Mouse (Mus musculus) v-Abl transformed pro-B cells (cell line): ENCODE results near the gene Abl1.

Experiments
- in situ Hi-C, 2 experiments: fragments of 400-800 bp; cut with MboI; formaldehyde crosslinking; loops; one replicate each; pipeline ENCODE4 v1.15.1; 2025; ENCODE audit not compliant: unreplicated experiment in 2 of 2

The Abl1 gene

DNA sequence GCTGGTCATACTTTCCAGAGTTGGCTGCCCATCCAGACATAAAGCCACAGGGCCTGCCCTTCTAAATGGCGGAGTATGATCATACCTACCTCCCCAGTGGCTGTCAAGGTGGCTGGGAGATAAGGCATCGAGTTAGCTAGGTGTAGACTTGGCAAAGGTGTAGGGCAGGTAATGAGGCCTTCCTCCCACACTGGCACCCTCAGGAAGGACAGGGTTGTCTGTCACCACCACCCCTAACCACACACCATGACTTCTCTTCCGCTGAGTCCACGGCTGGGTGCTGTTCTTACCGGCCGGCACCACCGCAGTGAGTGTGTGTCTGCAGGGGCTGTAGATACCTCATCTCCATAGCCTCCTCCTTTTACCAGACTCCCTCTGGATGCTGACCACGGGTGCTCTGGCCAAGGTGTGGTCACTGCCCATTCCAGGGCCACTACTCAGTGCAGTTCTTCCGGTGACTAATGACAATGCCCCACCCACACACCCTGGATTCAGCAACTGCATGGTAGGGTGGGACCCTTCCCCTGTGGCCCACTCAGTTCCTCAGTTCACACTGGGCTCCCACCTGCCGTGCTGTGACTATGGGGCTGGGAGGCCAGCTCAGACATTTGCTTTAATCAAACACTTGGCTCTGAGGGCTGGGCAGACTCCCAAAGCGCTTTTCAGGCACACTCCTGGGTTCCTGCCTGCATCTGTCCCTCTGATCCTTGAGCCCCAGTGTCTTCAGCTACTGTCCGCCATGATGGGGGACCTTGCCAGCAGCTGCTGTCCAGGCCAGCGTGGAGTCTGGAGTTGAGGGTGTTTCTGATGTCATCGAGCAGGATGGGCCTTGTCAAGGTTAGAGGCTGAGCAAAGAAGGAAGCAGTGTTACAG is 123.1 kb downstream of the Abl1 start:
- in situ Hi-C loops: loop anchor here (10.0 kb wide), 1 partner anchor 323 kb away; no protein-coding TSS in a partner anchor

- in situ Hi-C loops: loop anchor here (10.0 kb wide), 1 partner anchor 321 kb away; no protein-coding TSS in a partner anchor
These were observed 125.5 kb downstream of the Abl1 start for GRCm38 (mm10) chr2:31813641-31814040.

DNA sequence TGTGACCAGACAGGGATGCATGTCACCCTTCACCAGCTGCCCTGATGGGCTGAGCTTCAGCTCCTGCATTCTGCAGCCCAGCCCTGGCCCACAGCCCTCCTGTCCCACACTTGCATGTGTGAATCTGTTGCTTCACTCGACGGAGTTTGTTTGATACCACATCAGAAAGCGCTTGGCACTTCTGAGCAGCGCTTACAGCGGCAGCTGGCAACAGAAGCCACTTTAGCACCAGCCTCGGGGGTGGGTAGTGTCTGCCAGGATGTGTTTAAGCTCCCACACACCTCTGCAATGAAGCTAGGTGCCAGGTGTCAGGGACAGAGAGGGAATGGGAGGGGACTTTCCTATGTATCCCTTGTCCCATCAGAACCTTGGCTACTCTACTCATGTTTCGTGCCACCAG is 126.5 kb downstream of the Abl1 start:
- in situ Hi-C loops: loop anchor here (5.0 to 10.0 kb wide), 3 partner anchors 73 to 320 kb away; partner anchors contain the start of gene Lamc3 (in 2 of the 2)

DNA sequence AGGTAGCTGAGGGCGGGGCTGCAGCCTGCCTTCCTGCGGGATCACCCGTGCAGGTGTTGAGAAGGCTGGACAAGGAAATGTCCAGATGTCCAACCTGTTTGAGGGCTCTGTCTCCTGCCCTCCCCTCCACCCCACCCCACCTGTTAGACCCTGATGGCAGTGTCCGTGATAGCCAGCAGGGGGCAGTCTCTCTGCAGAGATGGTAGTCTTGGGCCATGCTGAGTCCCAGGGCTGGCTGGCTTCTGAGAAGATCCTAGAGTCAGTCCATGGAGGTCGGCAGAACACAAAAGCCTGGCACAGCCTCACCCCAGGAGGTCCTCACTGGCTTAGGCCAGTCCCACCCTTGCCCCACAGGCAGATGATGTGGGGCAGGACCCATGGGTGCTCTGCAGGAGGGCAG is 127.2 kb downstream of the Abl1 start:
- in situ Hi-C loops: loop anchor here (5.0 to 10.0 kb wide), 3 partner anchors 72 to 319 kb away; partner anchors contain the start of gene Lamc3 (in 2 of the 2)

DNA sequence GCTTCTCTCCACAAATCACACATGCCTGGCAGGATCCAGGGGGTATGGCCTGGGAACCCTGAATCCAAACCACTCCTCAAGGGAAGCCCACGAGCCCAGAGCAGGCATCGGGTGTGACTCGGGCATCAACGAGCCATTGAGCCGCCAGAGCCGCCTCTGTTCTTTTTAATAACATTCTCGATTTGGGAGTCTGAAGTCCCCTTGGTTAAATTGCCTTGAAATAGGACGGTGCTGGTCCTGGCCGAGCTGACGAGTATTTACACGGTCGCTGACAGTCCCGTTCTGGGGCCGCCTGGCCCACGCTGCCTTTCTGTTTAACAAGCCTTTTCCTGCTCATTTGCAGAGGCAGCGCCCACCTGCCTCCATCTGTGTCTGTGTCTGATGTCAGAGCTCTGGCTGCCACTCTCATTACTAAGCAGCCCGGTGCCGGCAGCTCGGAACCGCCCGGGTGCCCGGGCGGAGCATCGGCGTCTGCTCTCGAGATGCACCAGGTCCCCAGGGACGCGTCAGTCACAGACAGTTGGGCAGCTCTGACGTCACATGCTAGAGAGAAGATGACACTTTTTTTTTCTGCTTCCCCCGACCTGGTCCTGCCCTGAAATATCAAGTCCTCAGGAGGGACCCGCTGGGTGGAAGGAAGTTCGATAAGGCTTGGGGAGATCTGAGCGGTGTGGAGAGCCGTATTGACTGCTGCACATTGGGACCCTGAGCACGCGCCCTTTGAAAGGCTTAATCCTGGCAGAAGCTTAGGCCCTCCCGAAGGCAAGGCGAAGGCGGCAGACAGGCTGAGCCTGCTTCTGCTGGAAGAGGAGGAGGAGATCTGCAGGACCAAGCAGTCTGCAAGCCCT is 134.6 kb downstream of the Abl1 start:
- in situ Hi-C loops: no loop called here

- in situ Hi-C loops: no loop called here
These were observed 136.0 kb downstream of the Abl1 start for GRCm38 (mm10) chr2:31823933-31824730.

DNA sequence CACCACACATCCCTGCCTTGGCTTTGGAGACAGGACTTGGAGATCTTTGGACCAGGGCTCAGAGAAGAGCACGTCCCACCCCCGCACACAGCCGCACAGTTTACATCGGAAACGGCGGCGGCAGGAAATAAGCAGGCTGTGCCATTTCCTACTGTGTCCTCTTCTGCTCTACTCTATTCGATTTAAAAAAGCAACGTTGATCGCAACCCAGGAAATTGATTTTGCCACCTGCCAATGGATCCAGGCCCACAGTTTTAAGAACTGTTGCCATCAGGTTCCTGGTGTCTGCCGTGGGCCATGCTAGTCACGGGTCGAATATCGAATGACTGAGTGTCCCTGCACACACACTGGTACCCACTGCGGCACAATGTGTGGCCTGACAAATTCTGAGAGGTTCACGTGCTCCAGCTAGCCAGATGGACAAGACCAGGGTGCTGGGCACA is 137.3 kb downstream of the Abl1 start:
- in situ Hi-C loops: no loop called here

DNA sequence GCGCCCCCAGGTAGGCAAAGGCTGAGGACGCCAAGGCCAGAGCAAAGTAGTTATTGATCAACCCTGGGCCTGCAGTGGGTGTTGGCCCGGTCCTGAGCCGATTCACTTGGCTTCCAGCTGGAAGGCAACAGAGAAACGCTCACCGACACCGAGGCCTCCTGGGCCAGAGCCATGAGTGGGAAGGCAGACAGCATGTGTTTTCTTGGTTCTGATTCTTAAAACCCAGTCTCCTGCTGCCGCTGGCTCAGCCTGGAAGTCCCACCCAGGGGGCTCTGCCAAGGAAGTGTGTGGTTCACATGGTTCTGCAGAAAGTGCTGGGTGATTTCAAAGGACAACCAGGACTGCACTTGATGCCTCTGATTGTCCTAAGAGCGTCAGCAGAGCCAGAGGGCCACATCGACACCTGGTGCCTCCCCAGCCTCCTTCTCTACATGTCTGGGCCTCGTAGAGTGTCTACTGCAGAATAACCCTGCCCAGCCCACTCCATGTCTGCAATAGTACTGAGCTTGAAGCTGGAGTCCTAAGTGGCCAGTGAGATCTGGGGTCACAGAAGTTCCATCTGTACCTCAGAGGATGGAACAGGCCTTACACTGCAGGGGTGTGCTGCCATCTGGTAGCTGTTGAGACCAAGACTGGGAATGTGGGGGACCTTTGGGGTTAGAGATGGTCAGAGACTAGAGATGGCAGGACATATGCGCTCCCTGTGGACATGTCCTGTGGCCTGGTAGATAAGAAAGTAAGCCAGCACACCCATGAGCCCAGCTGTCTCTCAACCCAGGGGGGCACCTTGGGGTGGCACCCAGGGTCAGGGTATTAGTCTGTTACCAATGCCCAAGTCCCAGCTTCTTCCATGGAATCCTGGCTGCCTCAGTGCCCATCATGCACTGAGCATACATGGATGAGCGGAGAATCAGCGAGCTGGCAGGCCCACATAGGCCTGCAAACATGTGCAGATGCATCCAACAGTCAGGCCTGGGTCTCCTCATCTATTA is 138.2 kb downstream of the Abl1 start:
- in situ Hi-C loops: no loop called here

DNA sequence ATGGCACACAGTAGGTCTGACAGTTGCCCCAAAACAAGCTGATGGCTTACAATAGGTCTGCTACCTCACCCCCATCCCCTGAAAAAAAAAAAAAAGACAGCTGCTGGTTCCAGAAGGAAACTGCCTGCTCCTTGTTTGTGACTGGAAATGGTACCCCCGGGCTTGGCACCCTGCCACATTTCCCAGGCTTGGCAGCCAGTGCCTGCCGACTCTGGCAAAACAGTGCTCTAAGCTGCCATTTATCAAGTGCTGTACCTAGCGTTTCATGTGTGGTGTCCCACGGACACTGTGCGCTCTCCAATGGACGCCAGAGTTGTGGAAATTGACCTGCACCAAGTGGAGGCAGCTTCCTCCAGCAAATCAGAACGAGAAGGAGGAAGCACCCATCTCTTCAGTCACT is 139.7 kb downstream of the Abl1 start:
- in situ Hi-C loops: no loop called here

DNA sequence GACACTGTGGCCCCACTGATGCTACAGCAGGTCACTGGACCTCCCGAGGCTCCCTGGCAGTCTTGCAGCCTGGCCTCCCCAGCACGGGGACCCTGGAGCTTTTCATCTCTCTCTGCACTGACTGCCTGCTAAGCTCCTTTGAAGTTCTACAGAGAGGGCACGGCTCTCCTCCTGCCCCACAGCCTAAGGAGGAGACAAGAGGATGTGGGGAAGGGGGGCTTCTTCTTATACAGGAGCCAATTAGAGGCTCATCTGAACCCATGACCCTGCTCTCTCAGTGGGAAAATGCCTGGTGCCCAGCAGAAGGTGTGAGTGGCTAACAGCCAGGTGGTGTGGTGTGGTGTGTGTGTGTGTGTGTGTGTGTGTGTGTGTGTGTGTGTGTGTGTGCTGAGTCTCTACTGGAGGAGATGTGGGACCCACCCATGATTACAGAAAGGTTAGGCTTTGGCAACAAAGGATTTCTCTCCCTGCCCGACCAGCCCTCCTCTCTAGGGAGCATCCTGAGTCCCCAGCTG is 140.2 kb downstream of the Abl1 start:
- in situ Hi-C loops: no loop called here

- in situ Hi-C loops: no loop called here
These were observed 147.9 kb downstream of the Abl1 start for GRCm38 (mm10) chr2:31836091-31836490.

DNA sequence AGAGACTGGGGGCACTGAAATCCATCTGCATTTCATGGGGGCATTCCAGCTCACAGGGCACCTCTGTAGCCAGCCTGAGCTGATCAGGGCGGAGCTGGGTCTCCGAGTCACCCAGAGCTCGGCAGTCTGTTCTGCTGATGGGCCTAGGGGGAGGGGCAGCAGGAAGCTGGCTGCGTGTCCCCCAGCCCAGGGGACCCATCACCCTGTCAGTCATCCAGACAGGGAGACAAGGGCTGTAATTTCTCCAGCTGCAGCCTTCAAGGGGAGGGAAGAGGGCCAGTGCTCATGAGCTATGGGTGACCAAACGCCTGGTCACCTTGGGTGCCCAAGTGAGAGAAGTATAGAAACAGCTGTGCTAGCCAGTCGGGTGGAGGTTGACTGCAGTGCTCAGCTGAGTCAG is 148.8 kb downstream of the Abl1 start:
- in situ Hi-C loops: no loop called here

- in situ Hi-C loops: no loop called here
These were observed 150.7 kb downstream of the Abl1 start for GRCm38 (mm10) chr2:31838868-31839267.

DNA sequence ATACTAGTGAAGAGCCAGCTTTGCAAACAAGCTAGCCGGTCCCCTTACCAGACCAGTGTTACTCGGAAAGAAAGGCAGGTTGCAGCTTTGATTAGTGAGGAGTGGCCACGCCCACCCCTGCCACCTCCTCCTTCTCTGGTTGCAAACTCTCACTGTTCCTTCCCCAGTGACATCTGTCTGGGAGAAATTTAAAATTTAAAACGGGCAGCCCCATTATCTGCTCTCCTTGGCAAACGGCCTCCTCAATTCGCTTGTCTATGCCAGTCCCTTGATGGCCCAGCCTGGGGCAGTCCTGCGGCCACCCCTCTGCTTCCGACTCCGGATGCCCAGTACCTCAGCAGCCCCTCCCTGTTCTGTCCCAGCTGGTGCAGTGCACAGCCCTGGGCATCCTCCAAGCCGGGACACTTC is 156.6 kb downstream of the Abl1 start:
- in situ Hi-C loops: no loop called here

GRCm38 (mm10) chr2:31845512-31845895 is 157.3 kb downstream of the Abl1 start:
- in situ Hi-C loops: no loop called here

DNA sequence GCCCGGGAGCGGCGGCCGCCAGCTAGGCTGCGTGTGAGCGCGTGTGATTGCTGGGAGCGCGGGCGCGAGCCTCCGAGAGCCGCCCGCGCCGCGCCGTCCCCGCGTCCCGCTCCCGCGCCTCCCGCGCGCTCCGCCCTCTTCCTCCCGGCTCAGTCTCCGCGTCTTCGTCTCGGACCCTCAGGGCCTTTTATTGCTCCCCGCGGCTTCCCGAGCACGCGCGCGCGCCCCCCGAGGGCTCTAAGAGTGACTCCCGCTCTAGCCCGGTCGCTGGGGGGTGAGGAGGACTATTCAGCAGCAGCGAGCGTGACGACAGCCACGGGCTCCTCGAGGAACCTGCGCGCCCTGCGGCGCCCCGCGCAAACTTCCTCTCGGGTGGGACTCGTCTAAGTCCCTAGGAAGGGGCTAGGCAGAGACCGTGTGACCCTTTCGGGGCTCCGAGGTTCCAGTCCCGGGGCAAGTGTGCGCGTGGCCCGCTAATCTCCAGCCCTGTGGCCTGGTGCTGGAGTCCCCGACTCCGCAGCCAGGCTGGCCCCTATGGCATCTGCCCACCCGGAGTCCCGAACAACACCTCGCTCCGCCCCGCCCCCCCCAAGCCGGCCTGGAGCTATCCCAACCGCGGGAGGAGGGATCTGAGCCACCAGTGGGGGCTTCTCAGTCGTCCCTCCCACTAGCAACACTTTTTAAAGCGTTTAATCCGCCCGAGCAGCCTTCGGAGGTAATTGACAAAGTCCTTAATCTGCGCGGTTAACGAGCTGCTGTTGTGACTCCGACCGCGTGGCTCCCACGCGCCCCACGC is 157.9 kb downstream of the Abl1 start, which contains the start of gene Fibcd1:
Gene Fibcd1, minus strand, starts transcription at position 110 of the 796 bp plus-strand sequence.
- in situ Hi-C loops: no loop called here

DNA sequence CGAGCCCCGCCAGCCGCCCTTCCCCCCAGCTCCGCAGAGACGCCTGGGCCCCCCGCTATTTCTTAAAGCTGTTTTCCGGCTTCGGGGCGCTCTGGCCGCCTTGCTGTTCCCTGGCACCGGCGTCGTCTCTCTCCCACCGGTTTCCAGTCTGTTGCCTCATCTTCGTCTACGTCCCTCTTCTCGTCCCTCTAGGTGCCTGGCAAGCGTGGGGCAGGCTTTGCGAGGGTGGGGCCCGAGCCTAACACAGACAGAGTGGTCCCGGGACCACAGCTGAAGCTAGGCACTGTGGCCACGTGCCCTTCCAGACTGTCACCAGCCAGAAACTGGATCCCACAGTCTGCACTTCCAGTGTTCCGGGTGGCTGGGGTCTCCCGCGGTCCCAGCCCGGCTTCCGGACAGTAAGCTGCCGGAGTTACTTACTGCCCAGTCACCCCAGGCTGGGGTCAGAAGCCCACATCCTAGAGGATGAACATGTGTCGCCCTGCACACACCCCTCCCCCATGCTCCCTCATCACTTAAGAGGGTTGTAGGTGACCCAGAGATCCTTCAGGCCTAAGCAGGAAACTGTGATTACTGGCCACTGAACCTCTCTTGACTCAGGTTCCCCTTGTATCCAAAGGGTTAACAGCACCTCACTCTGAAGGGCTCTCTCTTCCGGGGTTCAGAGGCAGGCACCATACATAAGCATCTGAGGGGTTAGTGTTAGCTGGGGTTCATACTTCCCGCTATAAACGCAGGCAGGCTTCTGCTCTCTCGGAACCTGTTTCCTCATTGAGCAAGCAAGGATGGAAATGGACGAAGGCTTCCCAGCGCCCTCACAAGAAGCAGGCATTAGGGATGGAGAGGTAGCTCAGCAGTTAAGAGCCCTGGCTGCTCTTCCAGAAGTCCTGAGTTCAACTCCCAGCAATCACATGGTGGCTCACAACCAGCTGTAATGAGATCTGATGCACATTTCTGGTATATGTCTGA is 158.8 kb downstream of the Abl1 start:
- in situ Hi-C loops: no loop called here
